Mouse (Mus musculus): Measurements from ENCODE around the gene Ctsk. TPM values are rescaled to one million over a fixed set of nuclear protein-coding genes. Genes with fewer than 3 reads are reported as not detected.
A peak's percentile ranks its signal among the peaks of the same experiment; 100 is the strongest.

Gene Ctsk
- total and polyA plus RNA-seq, 3 experiments, result 0.08 to 0.10 TPM; not detected in 1

DNA sequence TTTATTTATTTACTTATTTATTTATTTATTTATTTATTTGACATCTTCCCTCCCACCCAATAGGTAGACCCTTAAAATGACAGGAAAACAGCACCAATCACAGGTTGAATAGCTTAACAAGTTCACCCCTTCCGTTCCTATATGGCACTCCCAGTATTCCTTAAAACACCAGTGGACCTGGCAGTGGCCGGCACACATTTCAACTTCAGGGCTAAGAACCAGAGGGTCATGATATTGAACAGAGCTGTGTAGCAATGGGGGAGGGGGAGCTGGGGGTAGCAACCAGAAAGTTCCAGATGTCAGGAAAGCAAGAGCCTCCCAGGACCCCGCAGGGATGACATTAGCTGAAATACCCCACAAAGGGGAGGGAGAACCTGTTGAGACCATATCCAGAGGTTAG is 21.0 kb downstream of the Ctsk start:
- H3K27ac ChIP-seq (ENCODE audit: control insufficient read depth, low read depth, low read length), result no peak overlapping the region
- H3K9me3 ChIP-seq (replicated peaks; ENCODE audit: insufficient read depth, low read length), result no peaks in the 10 kb centered on the region
- peaks cover 0 to 34% of the 10 kb centered on the region in 2 experiments; a peak in 2 of 4 replicates for H3K36me3 ChIP-seq (ENCODE audit: control insufficient read depth in 1 of 2, insufficient read depth in 2 of 2, low read length in 2 of 2)
- H3K79me2 ChIP-seq (ENCODE audit: control insufficient read depth, insufficient read depth, low read length, poor library complexity), result no peaks in the 10 kb centered on the region
- no peak overlapping the region for H3K4me3 ChIP-seq (ENCODE audit: control insufficient read depth in 1 of 2, insufficient read depth in 1 of 2, low read depth in 2 of 2, low read length in 2 of 2)
- DNase-seq (ENCODE audit: low read depth, low spot score), result no peak
- H3K27me3 ChIP-seq (ENCODE audit: control insufficient read depth in 1 of 2, insufficient read depth in 2 of 2, low read length in 2 of 2), result peaks cover 6 to 8% of the 10 kb centered on the region in 2 experiments; a peak in 3 of 4 replicates
- no peak for TF ChIP-seq CTCF (IDR thresholded peaks at IDR 0.05 in 2 of 3, conservative IDR thresholded peaks at IDR 0.05 in 1 of 3; ENCODE audit: control insufficient read depth in 1 of 3, insufficient read depth in 1 of 3, low read depth in 2 of 3, low read length in 3 of 3, poor library complexity in 1 of 3, severe bottlenecking in 1 of 3)
- TF ChIP-seq SIN3A (IDR thresholded peaks at IDR 0.05; ENCODE audit: low read length), result no peak
- no peak for TF ChIP-seq ELF1 (IDR thresholded peaks at IDR 0.05; ENCODE audit: low read depth, low read length)
- no peak for TF ChIP-seq MAX (IDR thresholded peaks at IDR 0.05; ENCODE audit: low read length)
- no peak for TF ChIP-seq RCOR1 (IDR thresholded peaks at IDR 0.05; ENCODE audit: low read depth, low read length)
- TF ChIP-seq MEF2A (IDR thresholded peaks at IDR 0.05; ENCODE audit: extremely low read depth, insufficient replicate concordance, low read depth, low read length, poor library complexity, severe bottlenecking), result no peak
- no peak for TF ChIP-seq TCF12 (IDR thresholded peaks at IDR 0.05; ENCODE audit: low read depth, low read length)
- no peak for TF ChIP-seq NELFE (IDR thresholded peaks at IDR 0.05; ENCODE audit: low read depth, low read length)
- no peak for TF ChIP-seq MYC (IDR thresholded peaks at IDR 0.05; ENCODE audit: low read depth, low read length)
- no peak for TF ChIP-seq MYB (IDR thresholded peaks at IDR 0.05; ENCODE audit: low read depth, low read length)
- TF ChIP-seq JUND (IDR thresholded peaks at IDR 0.05; ENCODE audit: low read depth, low read length), result no peak
- TF ChIP-seq GATA1 (IDR thresholded peaks at IDR 0.05; ENCODE audit: low read depth, low read length), result no peak
- TF ChIP-seq MAFK (IDR thresholded peaks at IDR 0.05; ENCODE audit: borderline replicate concordance, low read depth, low read length), result no peak
- no peak for TF ChIP-seq MAZ (IDR thresholded peaks at IDR 0.05; ENCODE audit: low read depth, low read length)
- no peak for TF ChIP-seq TAL1 (IDR thresholded peaks at IDR 0.05; ENCODE audit: low read length)
- no peak for TF ChIP-seq ZKSCAN1 (IDR thresholded peaks at IDR 0.05; ENCODE audit: low read depth, low read length)
- H3K9ac ChIP-seq (ENCODE audit: control insufficient read depth, low read depth, low read length, poor library complexity, severe bottlenecking), result no peak overlapping the region
- H3K4me1 ChIP-seq (ENCODE audit: control insufficient read depth in 1 of 2, insufficient read depth in 2 of 2, low read length in 2 of 2), result peaks cover 23 to 37% of the 10 kb centered on the region in 2 experiments

DNA sequence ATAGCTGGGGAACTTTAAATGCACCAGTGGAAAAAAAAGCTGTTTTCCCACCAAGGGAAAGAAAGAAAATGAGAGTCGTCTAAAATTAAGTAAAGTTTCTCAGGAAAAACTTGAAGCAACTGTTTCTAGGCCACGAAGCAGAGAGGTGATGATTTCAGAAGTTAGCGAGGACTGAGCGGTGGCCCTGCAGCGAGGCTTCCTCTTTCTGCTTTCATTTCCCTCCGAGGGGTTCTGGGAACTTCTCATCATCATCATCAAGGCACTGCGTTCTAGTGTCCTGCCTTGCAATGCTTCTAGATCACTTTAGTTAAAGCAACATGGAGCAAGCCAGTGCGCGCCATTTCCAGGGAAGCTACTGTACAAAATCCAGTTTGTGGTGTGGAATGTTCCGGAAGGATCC is 22.1 kb downstream of the Ctsk start:
- Histone ChIP-seq H3K27ac (ENCODE audit: control insufficient read depth, low read depth, low read length) (peak overlapping the region; percentile 62), H3K4me1 (ENCODE audit: control insufficient read depth in 1 of 2, insufficient read depth in 2 of 2, low read length in 2 of 2) (peaks cover 23 to 37% of the 10 kb centered on the region in 2 experiments), H3K9ac (ENCODE audit: control insufficient read depth, low read depth, low read length, poor library complexity, severe bottlenecking) (peak overlapping the region; percentile 66), H3K9me3 (replicated peaks; ENCODE audit: insufficient read depth, low read length) (no peaks in the 10 kb centered on the region), H3K36me3 (ENCODE audit: control insufficient read depth in 1 of 2, insufficient read depth in 2 of 2, low read length in 2 of 2) (peaks cover 0 to 34% of the 10 kb centered on the region in 2 experiments; a peak in 2 of 4 replicates), H3K27me3 (ENCODE audit: control insufficient read depth in 1 of 2, insufficient read depth in 2 of 2, low read length in 2 of 2) (peaks cover 8 to 17% of the 10 kb centered on the region in 2 experiments), H3K4me3 (ENCODE audit: control insufficient read depth in 1 of 2, insufficient read depth in 1 of 2, low read depth in 2 of 2, low read length in 2 of 2) (peak overlapping the region; percentile 45 to 46), H3K79me2 (ENCODE audit: control insufficient read depth, insufficient read depth, low read length, poor library complexity) (no peaks in the 10 kb centered on the region)
- peak; percentile 88 for DNase-seq (ENCODE audit: low read depth, low spot score)
- peak in 1 of 2 experiments; percentile 65; a peak in 2 of 4 replicates for TF ChIP-seq POLR2A (IDR thresholded peaks at IDR 0.05; ENCODE audit: control insufficient read depth in 1 of 2, insufficient read depth in 1 of 2, low read depth in 1 of 2, low read length in 2 of 2, poor library complexity in 1 of 2)
- TF ChIP-seq TBP (IDR thresholded peaks at IDR 0.05; ENCODE audit: low read depth, low read length), result peak; percentile 84
- no peak for TF ChIP-seq RCOR1 (IDR thresholded peaks at IDR 0.05; ENCODE audit: low read depth, low read length)
- TF ChIP-seq MYC (IDR thresholded peaks at IDR 0.05; ENCODE audit: low read depth, low read length), result no peak
- TF ChIP-seq RAD21 (IDR thresholded peaks at IDR 0.05; ENCODE audit: low read depth, low read length), result no peak
- TF ChIP-seq MXI1 (IDR thresholded peaks at IDR 0.05; ENCODE audit: low read depth, low read length), result no peak
- TF ChIP-seq MAX (IDR thresholded peaks at IDR 0.05; ENCODE audit: low read length), result no peak

All from MEL (cell line).